Mouse (Mus musculus): ENCODE measurements around the gene Clec4a1. TPM values are rescaled to one million over a fixed set of nuclear protein-coding genes. Genes with fewer than 3 reads are reported as not detected.

Clec4a1 gene
- total RNA-seq, 2 experiments from 2014 or later: 0.93 TPM; not detected in 1

Other genes with a start within 250 kb of the Clec4a1 start
- gene Nanog, start 214.4 kb upstream of the Clec4a1 start, total RNA-seq (2014; fragmentation: Nextera tagmentation): not detected in 2 replicates
- not detected in 2 replicates for gene Nanog, start 214.4 kb upstream of the Clec4a1 start, total RNA-seq (2017)
- gene Slc2a3, start 120.2 kb upstream of the Clec4a1 start, total RNA-seq (2014; fragmentation: Nextera tagmentation): 4.7 and 6.5 TPM in 2 replicates
- gene Slc2a3, start 120.2 kb upstream of the Clec4a1 start, total RNA-seq (2017): 8.4 and 8.8 TPM in 2 replicates
- 5.2 and 8.1 TPM in 2 replicates for gene Foxj2, start 101.9 kb upstream of the Clec4a1 start, total RNA-seq (2014; fragmentation: Nextera tagmentation)
- gene Foxj2, start 101.9 kb upstream of the Clec4a1 start, total RNA-seq (2017): 1.6 and 3.5 TPM in 2 replicates
- gene C3ar1, start 65.7 kb upstream of the Clec4a1 start, total RNA-seq (2014; fragmentation: Nextera tagmentation): not detected in 2 replicates
- 0.04 and 0.10 TPM in 2 replicates for gene C3ar1, start 65.7 kb upstream of the Clec4a1 start, total RNA-seq (2017)
- gene Necap1, start 47.4 kb upstream of the Clec4a1 start, total RNA-seq (2014; fragmentation: Nextera tagmentation): 24.8 and 26.1 TPM in 2 replicates
- gene Necap1, start 47.4 kb upstream of the Clec4a1 start, total RNA-seq (2017): 14.3 and 25.7 TPM in 2 replicates
- gene Clec4a3, start 30.7 kb downstream of the Clec4a1 start, total RNA-seq (2014; fragmentation: Nextera tagmentation): 5.3 TPM in 1 of 2 replicates, not detected in the other
- 0.93 and 2.5 TPM in 2 replicates for gene Clec4a3, start 30.7 kb downstream of the Clec4a1 start, total RNA-seq (2017)
- gene Clec4a4, start 68.5 kb downstream of the Clec4a1 start, total RNA-seq (2014; fragmentation: Nextera tagmentation): not detected in 2 replicates
- not detected in 2 replicates for gene Clec4a4, start 68.5 kb downstream of the Clec4a1 start, total RNA-seq (2017)
- not detected in 2 replicates for gene Clec4b1, start 128.1 kb downstream of the Clec4a1 start, total RNA-seq (2014; fragmentation: Nextera tagmentation)
- 2.6 TPM in 1 of 2 replicates, not detected in the other for gene Clec4b1, start 128.1 kb downstream of the Clec4a1 start, total RNA-seq (2017)
- 38.4 and 58.3 TPM in 2 replicates for gene Clec4a2, start 184.6 kb downstream of the Clec4a1 start, total RNA-seq (2014; fragmentation: Nextera tagmentation)
- gene Clec4a2, start 184.6 kb downstream of the Clec4a1 start, total RNA-seq (2017): 39.5 and 48.5 TPM in 2 replicates